Mouse (Mus musculus) small intestine, adult 2 months (tissue): ENCODE measurements around the gene Zfp652. TPM values are rescaled to one million over a fixed set of nuclear protein-coding genes. Genes with fewer than 3 reads are reported as not detected.

ENCODE experiments used
- H3K27ac ChIP-seq: fragments of 200-500 bp; 2 replicates; pipeline ENCODE4 v1.5.1; 2012; ENCODE audit warnings: low read depth, low read length, control low read depth, inconsistent platforms; ENCODE audit not compliant: insufficient read depth
- H3K27me3 ChIP-seq: fragments of 200-500 bp; 2 replicates; pipeline ENCODE4 v1.6.1; 2012; ENCODE audit warnings: mild to moderate bottlenecking, moderate library complexity, low read length, inconsistent platforms; ENCODE audit not compliant: control insufficient read depth, insufficient read depth
- H3K36me3 ChIP-seq: fragments of 200-500 bp; 2 replicates; pipeline ENCODE4 v1.6.1; 2012; ENCODE audit warnings: mild to moderate bottlenecking, low read length, control low read depth, inconsistent platforms; ENCODE audit not compliant: control insufficient read depth, insufficient read depth
- H3K4me1 ChIP-seq: fragments of 200-500 bp; 2 replicates; pipeline ENCODE4 v1.6.1; 2012; ENCODE audit warnings: low read length, inconsistent platforms, mixed read lengths; ENCODE audit not compliant: control insufficient read depth, insufficient read depth, insufficient read length
- H3K4me3 ChIP-seq: fragments of 200-500 bp; 2 replicates; pipeline ENCODE4 v1.5.1; 2012; ENCODE audit warnings: low read depth, mild to moderate bottlenecking, control low read depth, inconsistent platforms, low read length, moderate library complexity
- CTCF ChIP-seq: fragments of 200-500 bp; IDR thresholded peaks from 2 replicates; pipeline ENCODE4 v1.5.1; 2012; ENCODE audit warnings: low read depth, mild to moderate bottlenecking, control low read depth, inconsistent platforms, low read length, moderate library complexity, mixed read lengths; ENCODE audit not compliant: insufficient replicate concordance, insufficient read length; ENCODE audit errors: extremely low read depth
- POLR2A ChIP-seq: fragments of 200-500 bp; IDR thresholded peaks from 2 replicates; pipeline ENCODE4 v1.6.1; 2012; ENCODE audit warnings: low read depth, mild to moderate bottlenecking, control low read depth, inconsistent platforms, low read length, moderate library complexity
- WGBS: fragments of 180-500 bp; shearing (Covaris S2); methylation state at CpG from one replicate; pipeline ENCODE4 v1.1.7; 2018; 5-methylcytosine and 5-hydroxymethylcytosine counted together
- polyA plus RNA-seq: library from polyadenylated mRNA; depleted of rRNA; stranded (reverse); fragments of >200 nt; gene quantifications from 2 replicates; pipeline ENCODE4 v1.2.3, GENCODE M21; 2012

The Zfp652 gene
- polyA plus RNA-seq, 1 experiment: 25.1 TPM

DNA sequence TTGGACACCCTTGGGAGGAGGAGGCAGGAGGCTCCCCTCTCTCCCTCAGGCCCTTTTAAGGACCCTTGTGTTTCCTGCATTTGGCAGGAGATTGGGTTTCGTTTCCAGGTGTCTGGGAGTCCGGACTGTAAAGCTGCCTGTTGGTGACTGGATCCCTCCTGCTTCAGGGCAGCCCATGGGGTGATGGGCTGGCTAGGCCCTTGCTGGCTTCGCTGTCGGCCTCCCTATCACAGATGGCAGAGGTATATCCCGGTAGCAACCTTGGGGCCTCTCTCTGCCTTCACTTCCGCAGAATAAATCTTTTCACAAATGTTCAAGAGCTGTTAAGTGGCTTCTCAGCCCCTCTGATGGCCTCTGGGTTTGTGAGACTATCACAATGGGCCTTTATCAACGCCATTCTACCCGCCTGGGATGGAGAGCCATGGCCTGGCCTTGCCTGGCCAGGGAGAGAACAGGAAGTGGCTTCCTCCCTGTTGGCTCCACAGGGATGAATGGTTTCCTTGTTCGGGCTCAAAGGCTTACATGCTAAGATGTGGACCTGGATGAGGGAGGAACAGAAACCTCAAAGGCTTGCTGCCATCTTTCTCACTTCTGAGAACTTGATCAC lies 30.4 kb upstream of the Zfp652 start:
- H3K36me3 ChIP-seq: peaks cover 30% of the 10 kb centered on the region
- H3K27me3 ChIP-seq: no peaks in the 10 kb centered on the region
- WGBS: 76% methylated on average over 9 of the region's 9 CpGs
- H3K27ac ChIP-seq: no peak overlapping the region
- H3K4me1 ChIP-seq: peaks cover 6% of the 10 kb centered on the region; the same call in 1 of the 2 replicates
- no peak overlapping the region for H3K4me3 ChIP-seq
- TF ChIP-seq POLR2A (no peak), CTCF (no peak)

DNA sequence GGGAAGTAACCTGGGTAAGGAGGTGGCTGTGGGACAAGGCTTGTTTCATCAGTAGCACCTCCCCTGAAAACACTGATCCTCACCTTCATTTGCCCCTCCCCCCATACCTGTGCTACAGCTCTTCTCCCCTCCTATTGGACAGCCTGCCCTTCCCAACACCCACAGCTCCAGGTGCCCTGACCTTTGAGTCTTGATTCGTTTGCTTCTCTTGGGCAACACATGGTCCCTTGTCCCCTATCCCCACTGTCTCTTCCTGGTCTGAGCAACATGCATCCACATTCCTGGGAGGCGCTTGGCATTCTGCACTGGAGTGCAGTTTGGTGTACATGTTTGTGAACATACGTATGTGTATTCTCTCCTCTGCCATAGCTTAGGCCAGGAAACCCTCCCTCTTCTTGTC lies 29.5 kb upstream of the Zfp652 start:
- H3K4me3 ChIP-seq: no peak overlapping the region
- no peak overlapping the region for H3K27ac ChIP-seq
- no peaks in the 10 kb centered on the region for H3K27me3 ChIP-seq
- 57% methylated on average over 3 of the region's 3 CpGs for WGBS
- TF ChIP-seq CTCF (no peak), POLR2A (no peak)
- H3K36me3 ChIP-seq: peaks cover 21% of the 10 kb centered on the region
- peaks cover 7% of the 10 kb centered on the region; the same call in 1 of the 2 replicates for H3K4me1 ChIP-seq

DNA sequence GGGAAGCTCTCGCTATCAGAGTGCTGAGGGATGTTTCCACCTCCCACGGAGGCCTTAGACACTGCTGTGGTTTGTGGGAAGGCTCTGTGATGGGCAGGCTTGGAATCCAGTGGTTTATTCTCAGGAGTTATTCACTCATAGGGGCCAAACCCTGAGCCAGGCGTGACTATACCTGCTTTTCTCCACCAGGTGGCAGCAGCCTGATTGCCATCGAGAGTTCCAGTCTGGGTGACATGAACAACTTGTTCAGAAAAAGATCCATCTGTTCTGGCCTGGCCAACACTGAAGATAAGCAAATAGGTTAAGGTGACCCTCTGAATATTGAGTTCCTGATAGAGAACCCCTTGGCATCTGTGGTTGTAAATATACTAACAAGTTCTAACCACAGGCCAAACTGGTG lies 26.4 kb upstream of the Zfp652 start:
- Histone ChIP-seq H3K36me3 (peaks cover 5% of the 10 kb centered on the region), H3K4me3 (no peak overlapping the region), H3K27ac (no peak overlapping the region), H3K27me3 (no peaks in the 10 kb centered on the region), H3K4me1 (peaks cover 18% of the 10 kb centered on the region)
- 3% methylated on average over 4 of the region's 4 CpGs for WGBS
- TF ChIP-seq POLR2A (no peak), CTCF (peak; percentile 81; the same call in 1 of the 2 replicates)

DNA sequence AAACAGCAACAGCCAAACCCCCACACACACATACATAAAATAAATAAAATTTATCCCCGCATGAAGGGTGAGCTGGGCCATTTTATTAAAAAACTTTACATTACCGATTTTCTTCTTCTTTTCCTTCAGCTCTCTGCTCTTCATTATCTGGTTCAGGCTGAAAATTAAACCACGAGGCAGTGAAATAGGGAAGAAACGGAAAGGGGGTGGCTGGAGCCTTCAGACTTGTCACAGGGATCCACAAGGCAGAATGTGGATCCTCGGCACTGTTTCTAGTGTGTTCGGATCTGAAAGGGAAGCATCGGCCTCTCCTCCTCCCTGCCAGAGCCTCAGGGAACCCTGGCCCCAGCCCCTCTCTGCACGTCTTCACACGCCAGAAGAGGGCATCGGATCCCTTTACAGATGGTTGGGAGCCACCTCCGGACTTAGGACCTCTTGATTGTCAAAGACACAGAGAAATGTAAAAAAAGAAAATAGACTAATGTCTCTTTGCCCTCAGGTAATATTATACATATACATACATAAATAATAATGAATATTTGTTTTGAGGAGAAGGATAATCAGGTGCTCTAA lies 25.3 kb upstream of the Zfp652 start:
- 70% methylated on average over 11 of the region's 11 CpGs for WGBS
- Histone ChIP-seq H3K4me3 (no peak overlapping the region), H3K36me3 (no peaks in the 10 kb centered on the region), H3K27ac (no peak overlapping the region), H3K27me3 (no peaks in the 10 kb centered on the region), H3K4me1 (peaks cover 18% of the 10 kb centered on the region)
- no peak for TF ChIP-seq CTCF
- TF ChIP-seq POLR2A: no peak

DNA sequence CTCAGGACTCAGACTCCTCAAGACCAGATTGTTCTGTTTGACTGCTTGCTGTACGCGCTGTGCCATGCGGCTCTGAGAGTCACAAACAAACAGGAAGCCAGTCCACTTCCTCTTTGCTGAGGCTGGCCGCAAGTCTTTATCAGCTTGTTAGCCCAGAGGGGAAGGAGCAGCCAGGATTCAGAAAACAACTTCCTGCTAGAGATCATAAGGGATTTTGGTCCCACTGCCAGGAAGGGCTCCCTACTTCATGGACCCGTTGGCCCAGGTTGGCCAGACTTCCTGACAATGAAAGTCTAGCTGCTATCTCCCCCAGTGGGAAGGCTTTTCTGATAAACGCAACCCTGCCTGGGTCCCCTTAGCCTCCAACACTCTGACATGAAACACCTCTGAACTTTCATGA lies 24.0 kb upstream of the Zfp652 start:
- WGBS: 15% methylated on average over 6 of the region's 6 CpGs
- TF ChIP-seq CTCF: no peak
- no peak for TF ChIP-seq POLR2A
- Histone ChIP-seq H3K27me3 (no peaks in the 10 kb centered on the region), H3K4me1 (peaks cover 12% of the 10 kb centered on the region), H3K36me3 (no peaks in the 10 kb centered on the region), H3K27ac (peak overlapping the region; percentile 63), H3K4me3 (peak overlapping the region; percentile 17; the same call in 1 of the 2 replicates)

GRCm38 (mm10) chr11:95688981-95689380 lies 23.5 kb upstream of the Zfp652 start:
- TF ChIP-seq POLR2A (no peak), CTCF (no peak)

DNA sequence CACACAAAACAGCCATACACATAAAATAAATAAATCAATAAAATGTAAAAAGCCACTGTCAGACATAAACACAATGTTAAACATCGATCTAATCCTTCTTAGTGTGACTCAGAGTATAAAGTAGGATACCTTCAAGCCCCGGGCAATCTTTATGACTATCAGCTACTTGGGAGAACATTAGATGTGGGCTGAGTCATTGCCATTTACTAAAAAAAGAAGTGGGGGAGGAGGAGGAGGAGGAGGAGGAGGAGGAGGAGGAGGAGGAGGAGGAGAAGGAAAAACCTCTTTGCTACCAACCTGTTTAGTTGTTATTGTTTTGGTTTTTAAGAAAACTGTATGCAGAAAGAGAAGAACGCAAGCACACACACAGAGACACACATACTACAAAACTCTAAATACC lies 22.9 kb upstream of the Zfp652 start:
- TF ChIP-seq POLR2A (no peak), CTCF (no peak)
- Histone ChIP-seq H3K27ac (no peak overlapping the region), H3K36me3 (no peaks in the 10 kb centered on the region), H3K4me3 (no peak overlapping the region), H3K27me3 (no peaks in the 10 kb centered on the region), H3K4me1 (peaks cover 12% of the 10 kb centered on the region)
- 54% methylated on average over 3 of the region's 3 CpGs for WGBS

More at GRCm38 (mm10) chr11:95688981-95689380, 23.5 kb upstream of the Zfp652 start:
- Histone ChIP-seq H3K4me1 (peaks cover 12% of the 10 kb centered on the region), H3K27ac (peak overlapping the region; percentile 63), H3K4me3 (no peak overlapping the region), H3K27me3 (no peaks in the 10 kb centered on the region), H3K36me3 (no peaks in the 10 kb centered on the region)
- 39% methylated on average over 7 of the region's 7 CpGs for WGBS
